11 mouse cellular contexts compared by ENCODE assay signal in genomic region chr3:88555069-88555605, GRCm38 (mm10). TPM values are rescaled to one million over a fixed set of nuclear protein-coding genes. Genes with fewer than 3 reads are reported as not detected.
DNase-seq lines count a peak whose midpoint lies in the region; ATAC-seq lines count a peak whose summit lies in the region.
"Had no signal": no experiment of that assay in that cellular context is flagged by ENCODE, and none has a peak within 500 bp of the region (broad histone marks: within the 10 kb centered on the region; RNA-seq: fewer than 3 reads in every experiment).

No protein-coding gene starts in this region.

- H3K4me3 ChIP-seq in heart, embryonic 14.5 days (ENCODE audit: control insufficient read depth in 1 of 2, insufficient read depth in 1 of 2, low read depth in 1 of 2, low read length in 2 of 2) = no peak overlapping the region
- peak overlapping the region; percentile 94 for H3K4me3 ChIP-seq in embryonic facial prominence, embryonic 10.5 days
- H3K4me3 ChIP-seq in hindbrain, embryonic 13.5 days = peak overlapping the region; percentile 84
- peak overlapping the region; percentile 83; the same call in 1 of the 2 replicates for H3K4me3 ChIP-seq in midbrain, embryonic 12.5 days

- H3K27ac ChIP-seq in heart, embryonic 14.5 days (replicated peaks in 1 of 2; ENCODE audit: control insufficient read depth in 1 of 2, insufficient read depth in 1 of 2, low read depth in 2 of 2, low read length in 2 of 2) = no peak overlapping the region
- H3K27ac ChIP-seq in embryonic facial prominence, embryonic 10.5 days (replicated peaks) = no peak overlapping the region; the same call in 1 of the 2 replicates
- no peak overlapping the region for H3K27ac ChIP-seq in hindbrain, embryonic 13.5 days
- H3K27ac ChIP-seq in midbrain, embryonic 12.5 days (replicated peaks) = no peak overlapping the region

- no peaks in the 10 kb centered on the region for H3K27me3 ChIP-seq in heart, embryonic 14.5 days (ENCODE audit: control insufficient read depth, insufficient read depth, low read length)
- no peaks in the 10 kb centered on the region for H3K27me3 ChIP-seq in embryonic facial prominence, embryonic 10.5 days (replicated peaks; ENCODE audit: low read depth, poor library complexity, severe bottlenecking)
- no peaks in the 10 kb centered on the region for H3K27me3 ChIP-seq in hindbrain, embryonic 13.5 days
- no peaks in the 10 kb centered on the region for H3K27me3 ChIP-seq in midbrain, embryonic 12.5 days
- H3K27me3 ChIP-seq: CH12.LX had no signal

- peaks cover 4 to 20% of the 10 kb centered on the region in 2 experiments for H3K4me1 ChIP-seq in heart, embryonic 14.5 days (ENCODE audit: control insufficient read depth in 2 of 2, insufficient read depth in 2 of 2, low read length in 2 of 2)
- H3K4me1 ChIP-seq in embryonic facial prominence, embryonic 10.5 days = peaks cover 42% of the 10 kb centered on the region
- H3K4me1 ChIP-seq in hindbrain, embryonic 13.5 days (replicated peaks) = peaks cover 34% of the 10 kb centered on the region
- H3K4me1 ChIP-seq in midbrain, embryonic 12.5 days = peaks cover 27% of the 10 kb centered on the region

- peak overlapping the region; percentile 86; the same call in 1 of the 2 replicates for H3K4me2 ChIP-seq in heart, embryonic 14.5 days (ENCODE audit: low read length)
- peak overlapping the region; percentile 82 for H3K4me2 ChIP-seq in hindbrain, embryonic 13.5 days
- peak overlapping the region; percentile 72 for H3K4me2 ChIP-seq in midbrain, embryonic 12.5 days (replicated peaks)

- ATAC-seq in heart, embryonic 14.5 days (ENCODE audit: insufficient number of reproducible peaks, insufficient read depth, low FRiP score, low read depth) = no peak
- ATAC-seq in hindbrain, embryonic 13.5 days (ENCODE audit: low FRiP score) = no peak
- no peak for ATAC-seq in midbrain, embryonic 12.5 days (ENCODE audit: low FRiP score, low read depth)
- ATAC-seq in monocyte, adult 5-6 weeks (replicated peaks; ENCODE audit: insufficient number of reproducible peaks, low FRiP score, low TSS enrichment, poor library complexity, severe bottlenecking) = no peak

- no peak overlapping the region for H3K9ac ChIP-seq in heart, embryonic 14.5 days (ENCODE audit: low read length)
- peak overlapping the region; percentile 58 for H3K9ac ChIP-seq in hindbrain, embryonic 13.5 days
- H3K9ac ChIP-seq in midbrain, embryonic 12.5 days (replicated peaks) = peak overlapping the region; percentile 91

- H3K36me3 ChIP-seq in heart, embryonic 14.5 days (ENCODE audit: control insufficient read depth, insufficient read depth, low read length) = peaks cover 48% of the 10 kb centered on the region
- H3K36me3 ChIP-seq in embryonic facial prominence, embryonic 10.5 days (replicated peaks) = peaks cover 52% of the 10 kb centered on the region
- peaks cover 46% of the 10 kb centered on the region for H3K36me3 ChIP-seq in hindbrain, embryonic 13.5 days
- H3K36me3 ChIP-seq in midbrain, embryonic 12.5 days = peaks cover 48% of the 10 kb centered on the region

- no peak for DNase-seq in heart, adult 8-10 months (ENCODE audit: low spot score)
- DNase-seq in embryonic facial prominence, embryonic 10.5 days (ENCODE audit: low spot score) = no peak
- no peak for DNase-seq in frontal cortex, postnatal 10 days (ENCODE audit: low spot score in 2 of 2)
- DNase-seq in right cerebral cortex, adult 18-20 months = no peak
- DNase-seq: layer of hippocampus, adult 9-11 months had no signal

- 92% methylated on average over 5 of the region's 5 CpGs for WGBS in heart, embryonic 14.5 days
- 77% methylated on average over 5 of the region's 5 CpGs for WGBS in embryonic facial prominence, embryonic 10.5 days
- 86% methylated on average over 5 of the region's 5 CpGs for WGBS in hindbrain, embryonic 13.5 days
- WGBS in midbrain, embryonic 12.5 days = 78% methylated on average over 5 of the region's 5 CpGs

- H3K9me3 ChIP-seq in heart, embryonic 14.5 days (ENCODE audit: control insufficient read depth, low read length) = no peaks in the 10 kb centered on the region
- H3K9me3 ChIP-seq in embryonic facial prominence, embryonic 10.5 days = no peaks in the 10 kb centered on the region
- H3K9me3 ChIP-seq in hindbrain, embryonic 13.5 days = no peaks in the 10 kb centered on the region
- H3K9me3 ChIP-seq in midbrain, embryonic 12.5 days = no peaks in the 10 kb centered on the region

RNA-seq across cellular contexts. Expression of gene Ubqln4, which starts 1.6 kb away (rescaled TPM):
- polyA plus RNA-seq in heart, embryonic 14.5 days (2014; fragmentation: Nextera tagmentation; extraction: Ambion mirVana) = 37.4 and 37.5 TPM in 2 replicates
- total RNA-seq in heart, adult 8-10 months (2022) = 10 to 100 TPM; 68.8 to 90.5 (median 77.6) TPM
- 68.6 and 77.9 TPM in 2 replicates for polyA plus RNA-seq in embryonic facial prominence, embryonic 10.5 days (2016; fragmentation: Nextera tagmentation; extraction: Ambion mirVana)
- polyA plus RNA-seq in hindbrain, embryonic 13.5 days (2015; fragmentation: Nextera tagmentation; extraction: Ambion mirVana) = 36.7 and 38.3 TPM in 2 replicates
- polyA plus RNA-seq in midbrain, embryonic 12.5 days (2016; fragmentation: Nextera tagmentation; extraction: Ambion mirVana) = 64.7 and 71.2 TPM in 2 replicates
- total RNA-seq in monocyte, adult 5-6 weeks (2017) = 14.7 to 25.7 TPM (median 19.6 TPM) in 3 replicates

RNA-seq across cellular contexts. Expression of gene Lamtor2, which starts 2.3 kb away (rescaled TPM):
- 75.6 and 87.5 TPM in 2 replicates for polyA plus RNA-seq in heart, embryonic 14.5 days (2014; fragmentation: Nextera tagmentation; extraction: Ambion mirVana)
- 100 to 1,000 TPM; 104 to 116 (median 107) TPM for total RNA-seq in heart, adult 8-10 months (2022)
- 158 and 161 TPM in 2 replicates for polyA plus RNA-seq in embryonic facial prominence, embryonic 10.5 days (2016; fragmentation: Nextera tagmentation; extraction: Ambion mirVana)
- 179 and 182 TPM in 2 replicates for polyA plus RNA-seq in hindbrain, embryonic 13.5 days (2015; fragmentation: Nextera tagmentation; extraction: Ambion mirVana)
- 137 and 152 TPM in 2 replicates for polyA plus RNA-seq in midbrain, embryonic 12.5 days (2016; fragmentation: Nextera tagmentation; extraction: Ambion mirVana)
- total RNA-seq in monocyte, adult 5-6 weeks (2017) = 61.5 to 63.7 TPM (median 63.2 TPM) in 3 replicates

RNA-seq across cellular contexts. Expression of gene Rab25, which starts 7.0 kb away (rescaled TPM):
- polyA plus RNA-seq in heart, embryonic 14.5 days (2014; fragmentation: Nextera tagmentation; extraction: Ambion mirVana) = 0.30 TPM in 1 of 2 replicates, not detected in the other
- total RNA-seq in heart, adult 8-10 months (2022) = not detected
- polyA plus RNA-seq in embryonic facial prominence, embryonic 10.5 days (2016; fragmentation: Nextera tagmentation; extraction: Ambion mirVana) = 4.9 and 5.8 TPM in 2 replicates
- polyA plus RNA-seq in hindbrain, embryonic 13.5 days (2015; fragmentation: Nextera tagmentation; extraction: Ambion mirVana) = not detected in 2 replicates
- 0.21 and 0.47 TPM in 2 replicates for polyA plus RNA-seq in midbrain, embryonic 12.5 days (2016; fragmentation: Nextera tagmentation; extraction: Ambion mirVana)
- 0.97 TPM in 1 of 3 replicates, not detected in the others for total RNA-seq in monocyte, adult 5-6 weeks (2017)
- total RNA-seq: common myeloid progenitor, adult 5-6 weeks had no signal

RNA-seq across cellular contexts. Expression of gene Ssr2, which starts 20.5 kb away (rescaled TPM):
- polyA plus RNA-seq in heart, embryonic 14.5 days (2014; fragmentation: Nextera tagmentation; extraction: Ambion mirVana) = 178 and 181 TPM in 2 replicates
- 10 to 100 TPM; 60.4 to 67.0 (median 64.4) TPM for total RNA-seq in heart, adult 8-10 months (2022)
- polyA plus RNA-seq in embryonic facial prominence, embryonic 10.5 days (2016; fragmentation: Nextera tagmentation; extraction: Ambion mirVana) = 229 and 231 TPM in 2 replicates
- polyA plus RNA-seq in hindbrain, embryonic 13.5 days (2015; fragmentation: Nextera tagmentation; extraction: Ambion mirVana) = 154 and 163 TPM in 2 replicates
- polyA plus RNA-seq in midbrain, embryonic 12.5 days (2016; fragmentation: Nextera tagmentation; extraction: Ambion mirVana) = 132 and 137 TPM in 2 replicates
- total RNA-seq in monocyte, adult 5-6 weeks (2017) = 23.2 to 70.0 TPM (median 35.5 TPM) in 3 replicates

RNA-seq across cellular contexts. Expression of gene Mex3a, which starts 22.9 kb away (rescaled TPM):
- 9.0 and 11.0 TPM in 2 replicates for polyA plus RNA-seq in heart, embryonic 14.5 days (2014; fragmentation: Nextera tagmentation; extraction: Ambion mirVana)
- under 1 TPM; 0.28 to 0.44 (median 0.33) TPM for total RNA-seq in heart, adult 8-10 months (2022)
- 33.6 and 37.4 TPM in 2 replicates for polyA plus RNA-seq in embryonic facial prominence, embryonic 10.5 days (2016; fragmentation: Nextera tagmentation; extraction: Ambion mirVana)
- polyA plus RNA-seq in hindbrain, embryonic 13.5 days (2015; fragmentation: Nextera tagmentation; extraction: Ambion mirVana) = 38.9 and 40.0 TPM in 2 replicates
- 47.8 and 49.9 TPM in 2 replicates for polyA plus RNA-seq in midbrain, embryonic 12.5 days (2016; fragmentation: Nextera tagmentation; extraction: Ambion mirVana)
- 0.19 to 0.39 TPM in 2 of 3 replicates, not detected in the other for total RNA-seq in monocyte, adult 5-6 weeks (2017)

Comparison
In these comparisons a context has a peak if more than half of its experiments do, and no peak if none do; other contexts are left out.
1. H3K4me3 ChIP-seq: peak in embryonic facial prominence, embryonic 10.5 days (single experiment), hindbrain, embryonic 13.5 days (single experiment) and midbrain, embryonic 12.5 days (single experiment); none in heart, embryonic 14.5 days (0 of 2).
2. Peak in every context shown above with its lines, with median percentiles within 50 percentile points of each other: H3K4me2 ChIP-seq.